Mouse (Mus musculus) mouse embryonic stem cell (cell line): ENCODE measurements around the gene Snf8.

Experiments
- in situ Hi-C, 2 experiments: fragments of 300-500 bp; cut with MboI; formaldehyde crosslinking; loops; 1 replicate in 1 of 2; 3 replicates in 1 of 2; pipeline ENCODE4 v1.14.3; 2019 to 2020; ENCODE audit warnings: low sequenced_read_pairs in 2 of 2, low pct_unique_long_range_greater_than_20kb in 1 of 2, mixed read lengths in 1 of 2; ENCODE audit not compliant: unreplicated experiment in 1 of 2

Gene Snf8

GRCm38 (mm10) chr11:96065215-96065911 is 30.7 kb downstream of the Snf8 start, which contains the start of gene Ube2z:
Gene Ube2z, minus strand, starts transcription at chr11:96065388.
- in situ Hi-C loops, result no loop called here

GRCm38 (mm10) chr11:96068231-96068630 is 33.5 kb downstream of the Snf8 start:
- in situ Hi-C loops, result no loop called here

- in situ Hi-C loops, result no loop called here
Measured at GRCm38 (mm10) chr11:96070353-96070752, 35.7 kb downstream of the Snf8 start.

- in situ Hi-C loops, result no loop called here
Measured at GRCm38 (mm10) chr11:96071013-96071412, 36.3 kb downstream of the Snf8 start.

- in situ Hi-C loops, result no loop called here
Measured at GRCm38 (mm10) chr11:96073295-96073993, 38.8 kb downstream of the Snf8 start.

- in situ Hi-C loops, result no loop called here
Measured at GRCm38 (mm10) chr11:96074351-96075176, 39.9 kb downstream of the Snf8 start.

GRCm38 (mm10) chr11:96075177-96075508 is 40.5 kb downstream of the Snf8 start:
- in situ Hi-C loops, result no loop called here

GRCm38 (mm10) chr11:96075509-96076220 is 41.0 kb downstream of the Snf8 start, which contains the start of gene Atp5g1:
Gene Atp5g1, minus strand, starts transcription at chr11:96075670.
- in situ Hi-C loops, result no loop called here

GRCm38 (mm10) chr11:96076221-96077105 is 41.8 kb downstream of the Snf8 start:
- in situ Hi-C loops, result no loop called here

- in situ Hi-C loops, result no loop called here
Measured at GRCm38 (mm10) chr11:96080736-96081135, 46.1 kb downstream of the Snf8 start.

- in situ Hi-C loops, result no loop called here
Measured at GRCm38 (mm10) chr11:96082682-96083081, 48.0 kb downstream of the Snf8 start.

- in situ Hi-C loops, result no loop called here
Measured at GRCm38 (mm10) chr11:96087981-96088380, 53.3 kb downstream of the Snf8 start.

GRCm38 (mm10) chr11:96091073-96091472 is 56.4 kb downstream of the Snf8 start:
- in situ Hi-C loops, result loop anchor here in 1 of 2 experiments (5.0 kb wide), 2 partner anchors 41 to 141 kb away; partner anchors contain the start of gene Ttll6

- in situ Hi-C loops, result loop anchor here in 1 of 2 experiments (5.0 kb wide), 2 partner anchors 40 to 140 kb away; partner anchors contain the start of gene Ttll6
Measured at GRCm38 (mm10) chr11:96092674-96093291, 58.1 kb downstream of the Snf8 start.

GRCm38 (mm10) chr11:96093361-96093760 is 58.7 kb downstream of the Snf8 start:
- in situ Hi-C loops, result loop anchor here in 1 of 2 experiments (5.0 kb wide), 2 partner anchors 39 to 139 kb away; partner anchors contain the start of gene Ttll6
